Mouse (Mus musculus) urinary bladder, postnatal 4 days (tissue): Measurements from ENCODE around the gene Dpagt1.
A peak's percentile ranks its signal among the peaks of the same experiment; 100 is the strongest.
"Not testable (repeated sequence)": the region's sequence is repeated elsewhere in the genome, so short reads cannot be mapped to it uniquely, and the experiment has no call there.

Experiments used
- DNase-seq, 2 experiments: peaks; one replicate each; pipeline ENCODE4 v3.0.0; 2021 to 2022; ENCODE audit warnings: low spot score in 2 of 2

The Dpagt1 gene

GRCm38 (mm10) chr9:44337436-44338169 is 11.8 kb downstream of the Dpagt1 start:
- DNase-seq: no peak

- no peak for DNase-seq
Observed at GRCm38 (mm10) chr9:44338574-44338973, 12.8 kb downstream of the Dpagt1 start.

GRCm38 (mm10) chr9:44341487-44341886 is 15.7 kb downstream of the Dpagt1 start:
- no peak for DNase-seq

GRCm38 (mm10) chr9:44342173-44342572 is 16.4 kb downstream of the Dpagt1 start:
- DNase-seq: no peak

GRCm38 (mm10) chr9:44342605-44343004 is 16.8 kb downstream of the Dpagt1 start:
- DNase-seq: no peak

- DNase-seq: no peak
Observed at GRCm38 (mm10) chr9:44343290-44343689, 17.5 kb downstream of the Dpagt1 start.

- peak; percentile 85 to 91 for DNase-seq
Observed at GRCm38 (mm10) chr9:44343781-44344421, 18.1 kb downstream of the Dpagt1 start, which contains the start of gene Hmbs. Gene Hmbs (minus strand): TSS chr9:44344228.

- DNase-seq: no peak
Observed at GRCm38 (mm10) chr9:44345570-44346433, 20.0 kb downstream of the Dpagt1 start.

- DNase-seq: no peak
Observed at GRCm38 (mm10) chr9:44347166-44347565, 21.3 kb downstream of the Dpagt1 start.

- DNase-seq: no peak
Observed at GRCm38 (mm10) chr9:44347621-44348020, 21.8 kb downstream of the Dpagt1 start.

- no peak for DNase-seq
Observed at GRCm38 (mm10) chr9:44348546-44348945, 22.7 kb downstream of the Dpagt1 start.

GRCm38 (mm10) chr9:44351396-44351795 is 25.6 kb downstream of the Dpagt1 start:
- no peak for DNase-seq

- no peak for DNase-seq
Observed at GRCm38 (mm10) chr9:44352337-44352736, 26.5 kb downstream of the Dpagt1 start.

GRCm38 (mm10) chr9:44353142-44353541 is 27.3 kb downstream of the Dpagt1 start:
- DNase-seq: no peak

GRCm38 (mm10) chr9:44357207-44357606 is 31.4 kb downstream of the Dpagt1 start:
- DNase-seq: no peak

- DNase-seq: peak; percentile 91 to 96
Observed at GRCm38 (mm10) chr9:44361190-44361917, 35.5 kb downstream of the Dpagt1 start, which contains the start of gene Vps11. Gene Vps11 (minus strand): TSS chr9:44361670.

GRCm38 (mm10) chr9:44361931-44362330 is 36.1 kb downstream of the Dpagt1 start:
- DNase-seq: not testable (repeated sequence)

- no peak for DNase-seq
Observed at GRCm38 (mm10) chr9:44364480-44364879, 38.7 kb downstream of the Dpagt1 start.

- DNase-seq: no peak
Observed at GRCm38 (mm10) chr9:44373386-44373785, 47.6 kb downstream of the Dpagt1 start.

GRCm38 (mm10) chr9:44376141-44376540 is 50.3 kb downstream of the Dpagt1 start:
- no peak for DNase-seq

GRCm38 (mm10) chr9:44377335-44377734 is 51.5 kb downstream of the Dpagt1 start:
- DNase-seq: not testable (repeated sequence)
